Mouse (Mus musculus) forebrain, embryonic 10.5 days (tissue): Measurements from ENCODE around the gene Sgce. TPM values are rescaled to one million over a fixed set of nuclear protein-coding genes. Genes with fewer than 3 reads are reported as not detected.
"Not testable (repeated sequence)": the region's sequence is repeated elsewhere in the genome, so short reads cannot be mapped to it uniquely, and the experiment has no call there.

ENCODE experiments used
- DNase-seq: peaks from one replicate; pipeline ENCODE4 v3.0.0-alpha.2; 2017; ENCODE audit warnings: low spot score; ENCODE audit errors: extremely low spot score
- H3K27ac ChIP-seq: fragments of 300-500 bp; sonication (generic); 2 replicates; pipeline ENCODE4 v1.5.1; 2016; ENCODE audit warnings: mild to moderate bottlenecking
- H3K27me3 ChIP-seq: fragments of 300-500 bp; sonication (generic); 2 replicates; pipeline ENCODE4 v1.6.1; 2016; ENCODE audit warnings: mild to moderate bottlenecking; ENCODE audit not compliant: poor library complexity, severe bottlenecking
- H3K36me3 ChIP-seq: fragments of 300-500 bp; sonication (generic); replicated peaks from 2 replicates; pipeline ENCODE4 v1.6.1; 2016; ENCODE audit warnings: mild to moderate bottlenecking, moderate library complexity
- H3K4me1 ChIP-seq: fragments of 300-500 bp; sonication (generic); 2 replicates; pipeline ENCODE4 v1.6.1; 2016
- H3K4me3 ChIP-seq: fragments of 300-500 bp; sonication (generic); 2 replicates; pipeline ENCODE4 v1.5.1; 2016; ENCODE audit warnings: mild to moderate bottlenecking, moderate library complexity
- H3K9me3 ChIP-seq: fragments of 300-500 bp; sonication (generic); 2 replicates; pipeline ENCODE4 v1.6.1; 2016; ENCODE audit warnings: mild to moderate bottlenecking, moderate library complexity
- WGBS: fragments of 180-500 bp; shearing (Covaris S2); methylation state at CpG from one replicate; pipeline ENCODE4 v1.1.7; 2016; 5-methylcytosine and 5-hydroxymethylcytosine counted together
- polyA plus RNA-seq: library from polyadenylated mRNA; unstranded; fragments of >200 nt; fragmentation: Nextera tagmentation; extraction: Ambion mirVana; gene quantifications from 2 replicates; pipeline ENCODE4 v1.2.1, GENCODE M21; 2016

The Sgce gene
- polyA plus RNA-seq, 1 experiment from 2014 or later: 50.4 TPM

- Histone ChIP-seq H3K27ac (no peak overlapping the region), H3K4me1 (peaks cover 8% of the 10 kb centered on the region), H3K27me3 (no peaks in the 10 kb centered on the region), H3K9me3 (no peaks in the 10 kb centered on the region), H3K4me3 (no peak overlapping the region), H3K36me3 (no peaks in the 10 kb centered on the region)
- DNase-seq: no peak
- WGBS: 73% methylated on average over 2 of the region's 2 CpGs
Observed at GRCm38 (mm10) chr6:4664313-4664712, 82.7 kb downstream of the Sgce start.

GRCm38 (mm10) chr6:4663516-4663915 lies 83.5 kb downstream of the Sgce start:
- Histone ChIP-seq H3K4me3 (no peak overlapping the region), H3K27ac (no peak overlapping the region), H3K9me3 (no peaks in the 10 kb centered on the region), H3K27me3 (no peaks in the 10 kb centered on the region), H3K4me1 (peaks cover 8% of the 10 kb centered on the region), H3K36me3 (no peaks in the 10 kb centered on the region)
- no peak for DNase-seq
- 72% methylated on average over 2 of the region's 2 CpGs for WGBS

GRCm38 (mm10) chr6:4658861-4659260 lies 88.1 kb downstream of the Sgce start:
- DNase-seq: no peak
- H3K4me3 ChIP-seq: no peak overlapping the region
- H3K27me3 ChIP-seq: no peaks in the 10 kb centered on the region
- H3K36me3 ChIP-seq: no peaks in the 10 kb centered on the region
- no peaks in the 10 kb centered on the region for H3K9me3 ChIP-seq
- no peak overlapping the region for H3K27ac ChIP-seq
- 88% methylated on average over 13 of the region's 13 CpGs for WGBS
- peaks cover 8% of the 10 kb centered on the region for H3K4me1 ChIP-seq

- 94% methylated on average over 4 of the region's 4 CpGs for WGBS
- DNase-seq: no peak
- peaks cover 6% of the 10 kb centered on the region; the same call in 1 of the 2 replicates for H3K9me3 ChIP-seq
Observed at GRCm38 (mm10) chr6:4655924-4656323, 91.1 kb downstream of the Sgce start.

GRCm38 (mm10) chr6:4655466-4655865 lies 91.5 kb downstream of the Sgce start:
- no peak for DNase-seq
- Histone ChIP-seq H3K36me3 (no peaks in the 10 kb centered on the region), H3K9me3 (peaks cover 6% of the 10 kb centered on the region; the same call in 1 of the 2 replicates), H3K27ac (no peak overlapping the region), H3K4me3 (no peak overlapping the region), H3K27me3 (no peaks in the 10 kb centered on the region), H3K4me1 (no peaks in the 10 kb centered on the region)
- 83% methylated on average over 5 of the region's 5 CpGs for WGBS

More at GRCm38 (mm10) chr6:4655924-4656323, 91.1 kb downstream of the Sgce start:
- Histone ChIP-seq H3K4me1 (peaks cover 2% of the 10 kb centered on the region), H3K27me3 (no peaks in the 10 kb centered on the region), H3K27ac (no peak overlapping the region), H3K4me3 (no peak overlapping the region), H3K36me3 (no peaks in the 10 kb centered on the region)

- H3K4me1 ChIP-seq, H3K9me3 ChIP-seq, H3K27me3 ChIP-seq, H3K27ac ChIP-seq, H3K4me3 ChIP-seq, DNase-seq, H3K36me3 ChIP-seq: not testable (repeated sequence)
- WGBS: 95% methylated on average over 12 of the region's 12 CpGs
Observed at GRCm38 (mm10) chr6:4653741-4654140, 93.3 kb downstream of the Sgce start.

GRCm38 (mm10) chr6:4652596-4653134 lies 94.3 kb downstream of the Sgce start:
- no peak for DNase-seq
- no peaks in the 10 kb centered on the region for H3K4me1 ChIP-seq
- no peak overlapping the region for H3K4me3 ChIP-seq
- no peaks in the 10 kb centered on the region for H3K27me3 ChIP-seq
- WGBS: 80% methylated on average over 8 of the region's 8 CpGs
- H3K9me3 ChIP-seq: peaks cover 6% of the 10 kb centered on the region; the same call in 1 of the 2 replicates
- no peaks in the 10 kb centered on the region for H3K36me3 ChIP-seq
- no peak overlapping the region for H3K27ac ChIP-seq

DNA sequence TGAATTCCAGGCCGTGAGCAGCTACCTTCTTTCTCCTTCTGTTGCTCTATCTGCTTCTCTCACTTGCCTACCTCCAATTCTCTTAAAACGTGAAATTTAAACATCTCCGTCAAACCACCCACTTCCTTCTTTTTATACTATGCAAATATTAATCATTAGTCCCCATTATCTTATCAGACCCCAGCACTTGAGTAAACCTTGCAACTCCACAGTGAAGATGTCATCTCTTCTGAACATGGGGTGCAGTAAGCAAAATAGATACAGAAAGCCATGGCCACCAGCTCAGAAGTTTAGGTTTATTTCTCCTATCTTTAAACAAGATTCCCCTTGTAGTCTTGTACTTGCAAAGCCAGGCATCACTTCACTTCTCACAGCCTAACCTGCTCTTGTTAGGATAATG lies 99.7 kb downstream of the Sgce start:
- Histone ChIP-seq H3K27ac (no peak overlapping the region), H3K27me3 (no peaks in the 10 kb centered on the region), H3K4me1 (no peaks in the 10 kb centered on the region), H3K4me3 (no peak overlapping the region), H3K36me3 (peaks cover 2% of the 10 kb centered on the region), H3K9me3 (no peaks in the 10 kb centered on the region)
- no peak for DNase-seq
- 89% methylated on average over 3 of the region's 3 CpGs for WGBS

DNA sequence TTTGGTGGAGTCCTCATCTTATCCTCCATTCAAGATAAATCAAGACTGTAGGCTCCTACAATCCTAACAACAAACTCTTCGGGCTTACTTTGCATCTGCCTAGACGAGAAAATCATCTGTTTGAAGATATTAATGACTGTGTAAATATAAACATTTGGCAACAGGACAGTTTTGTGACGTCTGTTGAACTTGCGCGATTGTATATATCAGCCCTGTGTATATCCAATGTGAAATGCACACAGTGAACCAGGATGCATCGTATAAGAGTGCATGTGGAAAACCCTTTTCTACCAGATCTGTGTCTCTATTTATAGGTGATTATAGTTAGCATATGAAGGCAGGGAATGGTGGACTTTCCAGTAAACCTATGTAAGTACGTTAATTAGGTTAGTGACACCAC lies 104.9 kb downstream of the Sgce start:
- Histone ChIP-seq H3K4me1 (no peaks in the 10 kb centered on the region), H3K36me3 (peaks cover 31% of the 10 kb centered on the region), H3K27me3 (no peaks in the 10 kb centered on the region), H3K9me3 (no peaks in the 10 kb centered on the region), H3K27ac (no peak overlapping the region), H3K4me3 (no peak overlapping the region)
- WGBS: 94% methylated on average over 7 of the region's 7 CpGs
- DNase-seq: no peak

DNA sequence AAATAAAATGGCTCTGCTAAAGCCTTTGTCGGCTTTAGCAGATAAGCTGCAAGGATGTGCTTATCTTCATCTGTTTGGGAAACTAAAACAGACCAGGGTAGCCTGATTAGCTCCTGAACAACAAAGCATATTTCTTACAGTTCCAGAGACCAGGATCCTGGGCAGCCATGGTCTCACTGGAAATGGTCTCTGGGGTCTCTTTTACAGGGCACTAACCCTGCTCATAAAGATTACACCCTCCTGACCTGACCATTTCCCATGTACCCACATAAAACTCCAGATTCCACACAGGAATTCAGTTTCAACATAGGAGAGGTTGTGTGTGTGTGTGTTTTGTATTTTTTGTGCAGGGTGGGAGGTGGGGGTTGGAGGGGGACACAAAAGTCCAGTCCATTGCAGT lies 112.2 kb downstream of the Sgce start:
- no peak overlapping the region for H3K4me3 ChIP-seq
- no peak for DNase-seq
- H3K36me3 ChIP-seq: peaks cover 39% of the 10 kb centered on the region
- no peaks in the 10 kb centered on the region for H3K9me3 ChIP-seq
- H3K4me1 ChIP-seq: peaks cover 40% of the 10 kb centered on the region
- H3K27me3 ChIP-seq: no peaks in the 10 kb centered on the region
- 90% methylated on average over 1 of the region's 1 CpGs for WGBS
- peak overlapping the region; percentile 62 for H3K27ac ChIP-seq

DNA sequence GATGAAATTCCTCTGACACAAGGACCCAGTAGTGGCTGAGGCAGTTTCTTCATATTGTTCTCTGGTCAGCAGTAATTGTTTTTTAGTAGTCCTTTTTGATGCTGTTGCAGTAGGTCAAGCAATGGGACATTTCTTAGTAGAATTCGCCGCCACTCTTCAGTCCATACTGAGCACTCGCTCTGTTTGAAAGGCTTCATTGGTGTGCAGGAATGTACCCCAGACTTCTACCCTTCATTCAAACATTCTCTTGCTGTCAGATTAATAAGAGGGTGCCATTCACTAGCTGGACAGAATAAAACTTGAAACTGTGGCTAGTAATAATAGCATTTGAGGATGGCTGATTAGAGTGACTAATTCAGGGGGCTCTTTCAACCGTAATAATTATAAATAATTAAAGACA lies 113.8 kb downstream of the Sgce start:
- Histone ChIP-seq H3K4me1 (peaks cover 40% of the 10 kb centered on the region), H3K27me3 (no peaks in the 10 kb centered on the region), H3K4me3 (no peak overlapping the region), H3K36me3 (peaks cover 49% of the 10 kb centered on the region), H3K9me3 (no peaks in the 10 kb centered on the region), H3K27ac (no peak overlapping the region)
- 55% methylated on average over 4 of the region's 4 CpGs for WGBS
- DNase-seq: no peak

DNA sequence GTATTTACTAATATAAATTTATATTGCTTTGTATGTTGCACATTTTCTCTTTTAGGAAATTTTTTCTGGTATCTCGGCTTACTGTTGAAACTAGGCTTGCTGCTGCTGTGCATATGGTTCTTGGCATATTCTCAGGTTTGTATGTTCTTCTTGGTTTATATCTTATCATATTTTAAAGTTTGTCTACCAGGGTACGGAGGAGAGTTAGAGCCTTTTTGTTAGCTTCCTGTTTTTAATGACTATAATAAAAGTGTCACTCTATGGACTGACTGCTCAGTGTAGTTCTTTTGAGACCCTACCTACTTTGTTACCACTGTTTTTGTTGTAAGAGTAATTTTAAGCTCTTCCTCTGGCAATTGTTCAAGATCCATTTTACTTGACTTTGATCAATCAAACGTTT lies 115.5 kb downstream of the Sgce start:
- H3K36me3 ChIP-seq: peaks cover 37% of the 10 kb centered on the region
- no peak overlapping the region for H3K27ac ChIP-seq
- peaks cover 40% of the 10 kb centered on the region for H3K4me1 ChIP-seq
- H3K9me3 ChIP-seq: no peaks in the 10 kb centered on the region
- 80% methylated on average over 3 of the region's 3 CpGs for WGBS
- no peaks in the 10 kb centered on the region for H3K27me3 ChIP-seq
- no peak for DNase-seq
- no peak overlapping the region for H3K4me3 ChIP-seq
